Mouse (Mus musculus) right cerebral cortex, adult 2 months (tissue): ENCODE data around the gene Metap1d.
A peak's percentile ranks its signal among the peaks of the same experiment; 100 is the strongest.

Experiments
- DNase-seq, 2 experiments: peaks; one replicate each; pipeline ENCODE4 v3.0.0; 2021 to 2022; ENCODE audit warnings: low spot score in 2 of 2

Gene Metap1d

DNA sequence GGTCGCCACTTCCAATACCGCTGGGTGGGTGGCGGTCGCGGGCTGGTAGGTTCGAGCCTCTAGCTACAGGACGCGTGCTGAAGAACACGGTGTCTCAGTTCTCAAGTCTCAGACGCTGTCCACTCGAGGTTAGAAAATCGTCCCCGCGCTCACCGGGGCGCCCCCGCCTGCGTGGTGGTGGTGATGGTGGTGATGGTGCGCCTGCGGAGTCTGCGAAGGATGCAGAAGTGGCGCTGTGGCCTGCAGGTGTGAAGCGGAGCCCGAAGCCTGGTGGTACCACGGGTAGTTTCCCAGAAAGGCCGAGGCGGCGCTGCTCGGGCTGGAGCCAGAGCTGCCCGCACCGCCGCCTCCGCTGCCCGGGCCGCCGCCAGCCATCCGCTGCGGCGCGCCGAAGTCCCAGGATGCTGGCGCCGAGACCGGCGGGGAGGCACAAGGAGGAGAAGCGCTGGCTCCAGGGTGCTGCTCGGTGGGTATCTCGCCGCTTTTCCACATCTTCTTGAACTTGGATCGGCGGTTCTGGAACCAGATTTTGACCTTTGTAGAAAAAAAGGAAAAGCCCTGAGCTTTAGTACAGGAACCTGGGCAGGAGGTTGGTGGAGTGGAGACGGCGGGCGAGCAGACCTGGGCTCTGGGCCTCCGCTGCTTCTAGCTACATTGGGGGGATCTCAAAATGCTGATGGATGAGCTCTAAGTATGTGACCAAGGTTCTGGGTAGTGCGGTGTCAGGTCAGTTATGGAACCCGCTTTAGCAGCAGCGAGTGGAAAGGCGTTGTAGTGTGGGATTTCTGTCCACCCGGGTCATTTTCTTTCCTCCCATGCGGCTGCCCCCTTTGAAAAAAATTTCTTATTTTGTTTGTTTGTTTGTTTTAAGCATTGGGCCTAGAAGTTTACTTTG lies 91.6 kb downstream of the Metap1d start:
- DNase-seq: peak in 1 of 2 experiments; percentile 9

DNA sequence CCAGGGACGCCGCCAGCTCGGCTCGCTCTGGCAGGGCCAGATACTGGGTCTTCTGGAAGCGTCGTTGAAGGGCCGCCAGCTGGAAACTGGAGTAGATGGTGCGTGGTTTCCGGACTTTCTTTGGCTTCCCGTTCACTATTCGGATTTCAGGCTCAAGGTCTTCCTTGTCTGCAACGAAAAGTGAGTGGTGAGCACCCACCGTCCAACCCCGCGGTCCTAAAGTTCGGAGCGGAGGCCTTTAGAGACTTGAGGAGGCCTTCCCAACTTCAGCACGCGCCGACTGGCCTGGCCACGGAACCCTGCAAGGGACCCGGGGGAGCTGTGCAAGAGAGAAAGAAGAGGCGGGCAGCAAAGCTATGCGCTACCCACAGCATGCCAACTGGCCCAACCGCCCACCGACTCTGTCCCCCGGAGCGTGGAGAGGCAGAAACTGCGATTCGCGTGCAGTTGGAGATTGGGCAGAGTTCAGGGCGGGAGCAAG lies 92.4 kb downstream of the Metap1d start:
- DNase-seq: peak in 1 of 2 experiments; percentile 27

DNA sequence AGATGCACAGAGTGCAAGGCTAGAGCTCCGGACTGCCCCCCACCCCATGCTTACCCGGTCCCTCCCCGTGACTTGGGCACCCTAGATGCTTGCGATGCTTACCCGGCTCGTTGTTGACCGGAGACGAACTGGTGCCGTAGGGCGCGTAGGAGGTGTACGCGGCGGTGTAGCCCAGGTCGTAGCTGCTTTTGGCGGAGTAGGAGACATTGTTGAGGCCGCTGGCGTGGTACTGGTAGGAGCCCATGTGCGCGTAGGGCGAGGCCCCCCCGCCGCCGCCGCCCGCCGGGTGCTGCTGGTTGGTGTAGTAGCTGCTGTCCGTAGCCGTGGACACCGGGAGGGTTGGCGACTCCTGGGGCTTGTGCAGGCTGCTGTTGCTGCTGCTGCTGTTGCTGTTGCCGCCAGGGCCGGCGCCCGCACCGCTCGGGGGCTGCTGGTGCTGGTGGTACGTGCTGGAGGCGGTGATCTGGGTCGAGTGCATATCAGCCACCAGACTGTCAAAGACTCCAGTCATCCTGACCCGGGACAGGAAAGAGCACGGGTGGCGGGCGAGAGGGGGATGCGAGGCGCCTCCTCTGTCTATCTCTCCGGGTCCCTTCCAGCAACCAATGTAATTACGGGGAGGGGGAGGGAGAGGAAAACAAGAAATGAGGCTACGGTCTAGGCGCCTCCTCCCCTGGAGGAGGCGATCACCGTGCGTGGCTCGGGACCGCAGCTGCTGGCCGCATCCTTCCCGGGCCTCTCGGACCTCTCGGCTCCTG lies 93.0 kb downstream of the Metap1d start:
- peak in 1 of 2 experiments; percentile 28 for DNase-seq

DNA sequence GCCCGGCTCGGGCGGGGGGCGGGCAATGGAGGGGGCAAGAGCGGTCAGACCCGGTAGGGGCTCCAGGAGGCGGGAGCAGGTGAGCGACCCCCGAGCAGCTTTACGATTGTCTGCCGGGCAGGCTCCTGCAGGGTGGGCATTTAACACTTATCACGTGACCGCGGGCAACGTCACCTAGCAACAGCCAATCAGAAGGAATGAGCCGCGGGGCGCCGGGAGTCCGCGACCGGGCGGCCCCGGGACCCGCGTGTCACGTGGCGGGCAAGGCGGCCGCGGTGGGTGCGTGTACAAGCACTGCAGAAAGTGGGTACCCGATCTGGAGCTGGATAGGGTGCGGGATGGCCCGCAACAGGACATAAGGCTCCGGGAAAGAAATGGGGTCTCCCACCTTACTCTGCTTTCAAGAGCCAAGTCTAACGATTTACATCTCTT lies 93.6 kb downstream of the Metap1d start, which contains the start of gene Dlx2:
Gene Dlx2 (minus strand): TSS at position 115 of the 432 bp plus-strand sequence.
- peak; percentile 22 to 36 for DNase-seq

DNA sequence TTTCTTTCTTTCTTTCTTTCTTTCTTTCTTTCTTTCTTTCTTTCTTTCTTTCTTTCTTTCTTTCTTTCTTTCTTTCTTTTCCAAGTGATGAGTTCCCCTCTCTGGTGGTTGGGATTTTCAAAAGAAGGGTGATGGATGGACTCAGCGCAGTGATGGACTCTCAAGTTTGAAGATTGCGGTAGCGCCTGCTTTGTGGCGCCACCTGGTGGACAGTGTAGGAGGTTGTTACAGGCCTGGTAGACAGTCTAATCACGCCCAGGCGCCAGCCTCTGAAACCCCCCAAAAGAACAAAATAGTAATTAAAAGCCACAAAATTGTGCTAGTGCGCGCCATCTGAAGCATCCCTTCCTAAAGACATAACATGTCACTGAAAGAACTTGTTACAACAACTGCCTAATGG lies 94.8 kb downstream of the Metap1d start:
- peak; percentile 58 to 62 for DNase-seq

DNA sequence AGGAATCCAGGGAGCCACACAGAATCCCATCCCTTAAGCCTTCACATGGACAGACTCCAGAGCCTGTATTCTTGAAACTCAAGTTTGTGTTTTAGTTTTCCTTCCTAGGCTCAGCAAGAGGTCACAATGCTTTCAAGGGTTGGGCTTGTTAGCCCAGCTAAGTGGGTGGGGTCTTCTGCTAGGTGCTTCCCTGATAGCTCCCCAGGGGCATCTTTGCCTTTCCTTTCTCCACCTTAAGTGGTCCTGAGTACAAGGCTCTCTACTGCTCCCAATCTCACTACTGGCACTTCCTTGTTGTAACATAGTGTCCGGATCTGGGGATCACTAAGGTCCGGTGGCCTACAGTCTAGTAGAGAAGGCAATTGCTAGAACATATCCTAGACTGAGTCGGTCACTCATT lies 97.3 kb downstream of the Metap1d start:
- DNase-seq: no peak

DNA sequence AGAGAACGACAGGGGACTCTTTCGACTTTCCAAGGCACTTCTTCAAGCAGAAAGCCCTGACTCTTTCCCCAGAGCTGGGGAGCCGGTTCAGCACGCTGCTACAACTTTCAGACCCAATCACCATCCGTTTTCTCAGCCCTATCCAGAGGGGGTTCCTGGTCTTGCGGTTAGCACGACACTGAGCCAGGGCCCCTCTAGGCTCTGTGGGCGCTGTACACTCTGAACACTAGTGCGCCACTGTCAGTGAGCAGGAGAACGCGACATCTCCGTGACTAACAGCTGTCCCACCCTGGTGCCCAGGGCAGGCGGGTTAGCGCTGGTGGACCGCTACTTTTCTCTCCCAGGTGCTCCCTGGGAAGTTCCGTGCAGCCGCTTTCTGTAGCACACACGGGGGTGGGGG lies 98.6 kb downstream of the Metap1d start:
- DNase-seq: no peak

DNA sequence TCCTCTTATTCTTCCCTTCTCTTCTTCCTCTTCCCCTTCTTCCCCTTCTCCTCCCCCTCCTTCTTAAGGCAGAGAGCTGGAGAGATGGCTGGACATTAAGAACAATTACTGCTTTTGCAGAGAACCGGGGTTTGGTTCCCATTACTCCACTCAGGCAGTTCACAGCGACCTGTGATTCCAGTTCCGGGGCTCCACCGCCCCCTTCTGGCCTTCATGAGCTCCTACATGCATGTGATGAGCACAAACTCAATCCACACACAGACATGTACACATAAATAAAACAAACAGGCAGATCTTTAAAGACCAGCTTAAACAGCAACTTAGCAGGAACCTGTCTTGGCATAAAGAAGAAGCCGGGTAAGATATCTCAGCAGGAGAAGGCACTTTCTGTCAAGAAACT lies 103.0 kb downstream of the Metap1d start:
- no peak for DNase-seq

DNA sequence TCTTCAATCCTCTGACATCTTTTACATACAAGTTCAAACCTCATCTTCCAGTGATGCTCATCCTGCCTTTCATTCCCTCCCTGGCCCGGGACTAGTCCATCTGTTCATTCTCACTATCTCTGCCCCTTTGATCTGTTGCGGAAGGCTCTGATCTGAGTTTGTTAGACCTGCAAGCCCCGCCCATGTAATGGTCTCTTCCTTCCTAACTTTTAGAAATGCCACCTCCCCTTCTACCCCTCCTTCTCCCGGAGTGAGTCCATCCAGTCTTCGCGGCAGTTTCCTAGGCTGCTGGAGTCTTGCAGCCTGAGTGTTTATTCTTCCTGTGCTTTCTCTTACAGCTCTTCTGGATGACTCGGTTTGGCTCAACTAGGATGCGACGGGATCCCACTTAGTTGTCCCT lies 113.4 kb downstream of the Metap1d start:
- DNase-seq: no peak

DNA sequence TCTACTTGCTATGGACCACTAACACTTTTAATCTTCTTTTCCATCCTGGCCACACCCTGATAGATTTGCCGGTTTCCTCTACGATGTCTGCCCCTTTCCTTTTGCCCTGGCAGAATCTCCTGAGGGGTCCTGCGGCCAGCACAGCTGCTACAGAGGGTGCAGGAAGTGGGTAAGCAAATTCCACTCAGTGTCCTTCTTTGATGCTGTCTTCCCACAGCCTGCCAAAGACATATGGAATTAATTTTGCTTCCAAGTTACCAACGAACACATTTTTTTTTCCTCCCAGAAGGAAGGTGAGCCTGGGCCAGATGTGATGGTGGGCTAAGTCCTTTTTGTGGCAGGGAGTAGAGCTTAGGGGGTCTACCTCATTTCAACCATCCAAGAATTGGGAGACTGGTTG lies 120.7 kb downstream of the Metap1d start:
- no peak for DNase-seq
